Mouse (Mus musculus): ENCODE measurements at regions not wholly inside any gene's neighbourhood (a gene's known extent, or its start where the extent isn't known, plus 50 kb on each side); places are given as distances from the start of the nearest gene placed in this dataset.

- no peak for ATAC-seq (ENCODE audit: extremely low read depth, insufficient number of reproducible peaks, low FRiP score, poor library complexity, severe bottlenecking)
Observed at GRCm38 (mm10) chr5:96924736-96925429, 72.6 kb upstream of the Bmp2k start.

- ATAC-seq (ENCODE audit: extremely low read depth, insufficient number of reproducible peaks, low FRiP score, poor library complexity, severe bottlenecking), result no peak
Observed at GRCm38 (mm10) chr5:96925943-96926342, 71.5 kb upstream of the Bmp2k start.

GRCm38 (mm10) chr5:96931091-96931490 lies 66.4 kb upstream of the Bmp2k start:
- peak; percentile 90 for ATAC-seq (ENCODE audit: extremely low read depth, insufficient number of reproducible peaks, low FRiP score, poor library complexity, severe bottlenecking)

GRCm38 (mm10) chr5:96931576-96932152 lies 65.8 kb upstream of the Bmp2k start:
- ATAC-seq (ENCODE audit: extremely low read depth, insufficient number of reproducible peaks, low FRiP score, poor library complexity, severe bottlenecking), result no peak

GRCm38 (mm10) chr5:96936239-96936638 lies 61.2 kb upstream of the Bmp2k start:
- ATAC-seq (ENCODE audit: extremely low read depth, insufficient number of reproducible peaks, low FRiP score, poor library complexity, severe bottlenecking), result peak; percentile 79; the same call in 1 of the 2 replicates

GRCm38 (mm10) chr5:96938718-96939117 lies 58.8 kb upstream of the Bmp2k start:
- no peak for ATAC-seq (ENCODE audit: extremely low read depth, insufficient number of reproducible peaks, low FRiP score, poor library complexity, severe bottlenecking)

- ATAC-seq (ENCODE audit: extremely low read depth, insufficient number of reproducible peaks, low FRiP score, poor library complexity, severe bottlenecking), result no peak
Observed at GRCm38 (mm10) chr5:96939273-96939672, 58.2 kb upstream of the Bmp2k start.

- ATAC-seq (ENCODE audit: extremely low read depth, insufficient number of reproducible peaks, low FRiP score, poor library complexity, severe bottlenecking), result no peak
Observed at GRCm38 (mm10) chr5:96940170-96941086, 57.1 kb upstream of the Bmp2k start.

GRCm38 (mm10) chr5:96941087-96941468 lies 56.4 kb upstream of the Bmp2k start:
- ATAC-seq (ENCODE audit: extremely low read depth, insufficient number of reproducible peaks, low FRiP score, poor library complexity, severe bottlenecking), result no peak

- no peak for ATAC-seq (ENCODE audit: extremely low read depth, insufficient number of reproducible peaks, low FRiP score, poor library complexity, severe bottlenecking)
Observed at GRCm38 (mm10) chr5:96941518-96941917, 56.0 kb upstream of the Bmp2k start.
